Mouse (Mus musculus) left cerebral cortex, postnatal 25 days (tissue): Measurements from ENCODE around the gene Olfr978. TPM values are rescaled to one million over a fixed set of nuclear protein-coding genes. Genes with fewer than 3 reads are reported as not detected.
"Not testable (repeated sequence)": the region's sequence is repeated elsewhere in the genome, so short reads cannot be mapped to it uniquely, and the experiment has no call there.

Experiments
- DNase-seq, 2 experiments: peaks; one replicate each; pipeline ENCODE4 v3.0.0; 2022; ENCODE audit warnings: low spot score in 2 of 2, mixed read lengths in 1 of 2
- intact Hi-C: fragments of 180-260 bp; cut with DNase I; formaldehyde crosslinking; loops from one replicate; pipeline ENCODE4 v1.15.1; 2025
- total RNA-seq, 2 experiments: library from RNA; stranded (reverse); gene quantifications; 2 replicates each; pipeline ENCODE4 v1.2.3; 2021

Gene Olfr978
- not detected for total RNA-seq

- DNase-seq: no peak
- intact Hi-C loops: no loop called here
Observed at GRCm38 (mm10) chr9:39991813-39992212, at the start of gene Olfr978. Olfr978 (plus strand) TSS chr9:39992113.

GRCm38 (mm10) chr9:39951946-39952345 is 40.0 kb upstream of the Olfr978 start, which contains the start of gene Olfr975:
Olfr975 (minus strand) TSS chr9:39952046.
- no peak for DNase-seq
- intact Hi-C loops: no loop called here

- intact Hi-C loops, DNase-seq: not testable (repeated sequence)
Observed at GRCm38 (mm10) chr9:39961033-39961432, 30.9 kb upstream of the Olfr978 start, which contains the start of gene Olfr976. Olfr976 (minus strand) TSS chr9:39961133.

GRCm38 (mm10) chr9:39976581-39977145 is 15.2 kb upstream of the Olfr978 start:
- intact Hi-C loops, DNase-seq: not testable (repeated sequence)

- DNase-seq: no peak
- intact Hi-C loops: no loop called here
Observed at GRCm38 (mm10) chr9:40003365-40003764, 11.5 kb downstream of the Olfr978 start, which contains the start of gene Olfr979. Olfr979 (minus strand) TSS chr9:40003465.

GRCm38 (mm10) chr9:40009482-40009881 is 17.6 kb downstream of the Olfr978 start, which contains the start of gene Olfr980:
Olfr980 (minus strand) TSS chr9:40009582.
- no peak for DNase-seq

GRCm38 (mm10) chr9:40021164-40021563 is 29.3 kb downstream of the Olfr978 start, which contains the start of gene Olfr981:
Olfr981 (plus strand) TSS chr9:40021464.
- DNase-seq: no peak
- intact Hi-C loops: no loop called here

More at GRCm38 (mm10) chr9:40009482-40009881, 17.6 kb downstream of the Olfr978 start, which contains the start of gene Olfr980:
- intact Hi-C loops: no loop called here

Other genes starting within 250 kb of the Olfr978 start
- gene Olfr967, start 245.9 kb upstream of the Olfr978 start, total RNA-seq: not detected
- not detected for gene Olfr968, start 208.9 kb upstream of the Olfr978 start, total RNA-seq
- not detected for gene Olfr969, start 201.2 kb upstream of the Olfr978 start, total RNA-seq
- gene Olfr970, start 183.3 kb upstream of the Olfr978 start, total RNA-seq: not detected
- not detected for gene Olfr971, start 155.2 kb upstream of the Olfr978 start, total RNA-seq
- gene Olfr972, start 125.7 kb upstream of the Olfr978 start, total RNA-seq: not detected
- not detected for gene Olfr229, start 84.8 kb upstream of the Olfr978 start, total RNA-seq
- gene Olfr974, start 54.6 kb upstream of the Olfr978 start, total RNA-seq: not detected
- gene Olfr975, start 40.1 kb upstream of the Olfr978 start, total RNA-seq: not detected
- not detected for gene Olfr976, start 31.0 kb upstream of the Olfr978 start, total RNA-seq
- gene Olfr979, start 11.4 kb downstream of the Olfr978 start, total RNA-seq: not detected
- not detected for gene Olfr980, start 17.5 kb downstream of the Olfr978 start, total RNA-seq
- not detected for gene Olfr981, start 29.4 kb downstream of the Olfr978 start, total RNA-seq
- not detected for gene Olfr982, start 81.7 kb downstream of the Olfr978 start, total RNA-seq
- not detected for gene Olfr983, start 101.5 kb downstream of the Olfr978 start, total RNA-seq
- gene Olfr984, start 122.1 kb downstream of the Olfr978 start, total RNA-seq: not detected
- not detected for gene Olfr985, start 138.1 kb downstream of the Olfr978 start, total RNA-seq
- gene Tmem225, start 156.0 kb downstream of the Olfr978 start, total RNA-seq: not detected
- not detected for gene Olfr986, start 188.8 kb downstream of the Olfr978 start, total RNA-seq
- gene Zfp202, start 200.2 kb downstream of the Olfr978 start, total RNA-seq: 1 to 10 TPM; 3.4 to 3.5 TPM